Mouse (Mus musculus): ENCODE data around the gene Abraxas2. TPM values are rescaled to one million over a fixed set of nuclear protein-coding genes. Genes with fewer than 3 reads are reported as not detected.

The Abraxas2 gene
- polyA plus RNA-seq, 1 experiment, result 8.9 TPM

DNA sequence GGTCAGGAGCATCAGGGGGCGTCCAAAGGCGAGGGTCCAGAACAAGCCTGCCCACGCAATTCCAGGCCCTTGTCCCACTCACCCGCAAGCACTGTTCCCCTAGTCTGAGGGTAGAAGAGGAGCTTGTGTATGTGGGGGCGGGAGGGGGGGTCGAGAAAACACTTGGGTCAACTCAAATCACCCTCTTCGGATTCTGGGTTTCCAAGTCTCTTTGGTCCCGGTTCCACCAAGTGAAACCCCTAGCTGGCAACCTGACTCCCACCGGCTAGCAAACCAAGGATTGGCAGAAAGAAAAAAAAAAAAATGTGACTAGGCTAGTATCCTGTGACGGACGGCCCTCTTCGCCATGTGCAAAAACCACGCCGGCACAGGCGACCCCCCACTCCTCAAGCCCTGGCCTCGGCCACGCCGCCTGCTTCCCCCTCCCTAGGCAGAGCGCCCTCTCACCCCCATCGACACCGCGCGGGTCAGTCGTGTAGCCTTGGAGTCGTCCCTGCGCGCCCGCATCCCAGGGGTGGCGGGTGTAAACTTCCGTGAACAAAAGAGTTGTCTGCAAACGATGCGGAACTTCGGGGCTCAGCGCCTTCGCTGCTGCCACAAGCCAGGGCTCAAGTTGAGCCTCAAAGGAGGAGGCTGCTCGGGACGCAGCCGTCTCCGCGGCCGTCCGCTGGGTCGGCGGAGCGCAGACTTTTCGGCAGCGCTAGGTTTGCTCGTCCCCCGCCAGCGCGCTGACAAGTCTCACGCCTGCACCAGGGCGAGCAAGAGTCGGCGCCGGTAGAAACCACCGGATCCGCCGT is 46.2 kb upstream of the Abraxas2 start:
- TF ChIP-seq USF1 (IDR thresholded peaks at IDR 0.05; ENCODE audit: low read depth) (no peak), MYOD1 (IDR thresholded peaks at IDR 0.05; ENCODE audit: control insufficient read depth, insufficient read length, low read depth) (no peak), MAX (IDR thresholded peaks at IDR 0.05) (no peak), MYOG (IDR thresholded peaks at IDR 0.05; ENCODE audit: control insufficient read depth, extremely low read depth, insufficient read length) (no peak), CEBPB (IDR thresholded peaks at IDR 0.05; ENCODE audit: low read depth) (no peak), FOSL1 (IDR thresholded peaks at IDR 0.05; ENCODE audit: insufficient read depth, low read length, poor library complexity, severe bottlenecking) (no peak), CTCF (IDR thresholded peaks at IDR 0.05; ENCODE audit: control insufficient read depth, insufficient read depth, insufficient read length) (no peak)
- Histone ChIP-seq H3K79me3 (ENCODE audit: low read depth) (no peaks in the 10 kb centered on the region), H3K4me3 (ENCODE audit: insufficient read depth, poor library complexity, severe bottlenecking) (peak overlapping the region; percentile 32), H3K36me3 (ENCODE audit: control insufficient read depth, insufficient read depth) (no peaks in the 10 kb centered on the region), H3K79me2 (ENCODE audit: control insufficient read depth, insufficient read depth) (no peaks in the 10 kb centered on the region), H3K27me3 (ENCODE audit: control insufficient read depth, insufficient read depth, insufficient read length) (no peaks in the 10 kb centered on the region), H3ac (ENCODE audit: control insufficient read depth, insufficient read length, low read depth) (peak overlapping the region; percentile 69)

DNA sequence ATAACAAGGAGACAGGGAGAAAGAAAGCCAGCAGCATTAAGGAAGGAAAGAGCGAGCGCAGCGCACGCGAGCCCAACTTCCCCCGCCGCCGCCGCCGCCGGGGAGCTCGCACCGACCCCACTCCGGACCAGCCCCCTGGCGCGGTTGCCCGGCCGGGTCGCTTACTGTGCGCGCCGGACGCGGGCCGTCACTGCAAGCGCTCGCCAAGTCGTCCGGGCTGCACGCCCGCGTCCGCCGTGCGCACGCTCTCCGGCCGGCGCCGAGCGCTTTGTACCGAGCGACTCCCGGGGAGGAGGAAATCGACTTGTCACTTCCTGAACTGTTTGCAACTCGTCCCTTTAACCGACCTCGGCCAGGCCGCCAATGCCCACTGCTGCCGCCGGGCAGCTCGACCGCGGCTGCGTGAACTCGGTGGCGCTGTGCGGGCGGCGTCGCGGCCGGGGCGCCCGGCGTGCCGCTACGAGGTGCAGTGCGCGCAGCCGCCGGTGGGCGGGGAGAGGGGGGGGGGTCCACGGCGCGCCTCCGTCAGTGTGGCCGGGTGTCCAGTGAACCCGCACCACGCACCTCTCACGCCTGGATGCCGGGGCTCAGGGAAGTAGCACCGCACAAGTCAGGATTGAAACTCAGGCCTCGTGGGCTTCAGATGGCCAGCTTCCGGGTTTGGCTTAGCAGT is 45.5 kb upstream of the Abraxas2 start, which contains the start of gene Fam53b:
Gene Fam53b, minus strand, starts transcription at position 471 of the 673 bp plus-strand sequence.
- H3ac ChIP-seq (ENCODE audit: control insufficient read depth, insufficient read length, low read depth), result peak within 1 kb of the TSS; percentile 69
- H3K36me3 ChIP-seq (ENCODE audit: control insufficient read depth, insufficient read depth), result no peaks in the 10 kb centered on the region
- H3K27me3 ChIP-seq (ENCODE audit: control insufficient read depth, insufficient read depth, insufficient read length), result no peaks in the 10 kb centered on the region
- H3K79me2 ChIP-seq (ENCODE audit: control insufficient read depth, insufficient read depth), result no peaks in the 10 kb centered on the region
- H3K79me3 ChIP-seq (ENCODE audit: low read depth), result no peaks in the 10 kb centered on the region
- peak within 1 kb of the TSS; percentile 32 for H3K4me3 ChIP-seq (ENCODE audit: insufficient read depth, poor library complexity, severe bottlenecking)
- TF ChIP-seq MAX (IDR thresholded peaks at IDR 0.05) (peak; percentile 43), FOSL1 (IDR thresholded peaks at IDR 0.05; ENCODE audit: insufficient read depth, low read length, poor library complexity, severe bottlenecking) (no peak), CTCF (IDR thresholded peaks at IDR 0.05; ENCODE audit: control insufficient read depth, insufficient read depth, insufficient read length) (peak; percentile 55)

DNA sequence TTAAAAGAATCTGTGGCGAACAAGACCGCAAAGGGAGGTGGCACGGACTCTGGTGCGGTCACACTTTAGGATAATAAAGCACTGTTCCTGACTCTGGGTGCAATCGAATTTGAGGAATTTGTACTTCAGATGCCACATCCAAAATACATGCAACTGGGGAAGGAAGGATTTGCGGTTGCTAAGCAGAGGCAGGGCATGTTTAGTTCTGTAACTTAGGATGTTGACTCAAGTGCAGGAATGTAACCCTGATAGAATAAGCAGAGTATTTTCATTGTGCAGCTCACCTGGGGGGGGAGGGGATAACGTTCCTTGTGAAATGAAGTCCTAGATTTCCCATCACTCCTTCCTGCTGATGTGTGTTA is 45.0 kb upstream of the Abraxas2 start:
- H3K36me3 ChIP-seq (ENCODE audit: control insufficient read depth, insufficient read depth), result no peaks in the 10 kb centered on the region
- no peaks in the 10 kb centered on the region for H3K79me2 ChIP-seq (ENCODE audit: control insufficient read depth, insufficient read depth)
- peak overlapping the region; percentile 69 for H3ac ChIP-seq (ENCODE audit: control insufficient read depth, insufficient read length, low read depth)
- H3K27me3 ChIP-seq (ENCODE audit: control insufficient read depth, insufficient read depth, insufficient read length), result no peaks in the 10 kb centered on the region
- TF ChIP-seq MAX (IDR thresholded peaks at IDR 0.05) (no peak), CTCF (IDR thresholded peaks at IDR 0.05; ENCODE audit: control insufficient read depth, insufficient read depth, insufficient read length) (no peak), MYOD1 (IDR thresholded peaks at IDR 0.05; ENCODE audit: control insufficient read depth, insufficient read length, low read depth) (no peak), FOSL1 (IDR thresholded peaks at IDR 0.05; ENCODE audit: insufficient read depth, low read length, poor library complexity, severe bottlenecking) (no peak), USF1 (IDR thresholded peaks at IDR 0.05; ENCODE audit: low read depth) (no peak), MYOG (IDR thresholded peaks at IDR 0.05; ENCODE audit: control insufficient read depth, extremely low read depth, insufficient read length) (no peak), CEBPB (IDR thresholded peaks at IDR 0.05; ENCODE audit: low read depth) (no peak)
- H3K79me3 ChIP-seq (ENCODE audit: low read depth), result no peaks in the 10 kb centered on the region
- peak overlapping the region; percentile 32 for H3K4me3 ChIP-seq (ENCODE audit: insufficient read depth, poor library complexity, severe bottlenecking)

DNA sequence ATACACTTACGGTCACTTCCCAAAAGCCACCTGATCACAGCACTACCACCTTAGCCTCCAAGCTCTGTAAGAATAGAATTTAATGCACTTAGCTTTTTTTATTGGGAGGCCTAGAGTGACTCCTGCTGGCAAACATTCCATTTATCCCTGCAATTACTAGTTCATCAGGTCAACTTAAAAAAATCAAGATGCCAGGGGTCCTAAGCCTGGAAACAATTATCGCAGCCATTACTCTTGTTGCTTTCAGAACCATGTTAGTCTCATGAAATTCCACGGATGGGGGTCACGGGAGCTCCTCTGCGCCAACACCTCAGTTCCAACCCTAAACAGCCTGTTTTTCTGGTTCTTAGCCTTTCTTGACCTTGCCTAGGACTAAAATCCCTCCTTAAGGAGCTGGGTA is 43.9 kb upstream of the Abraxas2 start:
- Histone ChIP-seq H3K27me3 (ENCODE audit: control insufficient read depth, insufficient read depth, insufficient read length) (no peaks in the 10 kb centered on the region), H3K79me2 (ENCODE audit: control insufficient read depth, insufficient read depth) (no peaks in the 10 kb centered on the region), H3K4me3 (ENCODE audit: insufficient read depth, poor library complexity, severe bottlenecking) (no peak overlapping the region), H3ac (ENCODE audit: control insufficient read depth, insufficient read length, low read depth) (no peak overlapping the region), H3K36me3 (ENCODE audit: control insufficient read depth, insufficient read depth) (no peaks in the 10 kb centered on the region), H3K79me3 (ENCODE audit: low read depth) (no peaks in the 10 kb centered on the region)
- TF ChIP-seq MYOG (IDR thresholded peaks at IDR 0.05; ENCODE audit: control insufficient read depth, extremely low read depth, insufficient read length) (no peak), FOSL1 (IDR thresholded peaks at IDR 0.05; ENCODE audit: insufficient read depth, low read length, poor library complexity, severe bottlenecking) (no peak), MAX (IDR thresholded peaks at IDR 0.05) (no peak), USF1 (IDR thresholded peaks at IDR 0.05; ENCODE audit: low read depth) (no peak), MYOD1 (IDR thresholded peaks at IDR 0.05; ENCODE audit: control insufficient read depth, insufficient read length, low read depth) (no peak), CEBPB (IDR thresholded peaks at IDR 0.05; ENCODE audit: low read depth) (no peak), CTCF (IDR thresholded peaks at IDR 0.05; ENCODE audit: control insufficient read depth, insufficient read depth, insufficient read length) (no peak)

DNA sequence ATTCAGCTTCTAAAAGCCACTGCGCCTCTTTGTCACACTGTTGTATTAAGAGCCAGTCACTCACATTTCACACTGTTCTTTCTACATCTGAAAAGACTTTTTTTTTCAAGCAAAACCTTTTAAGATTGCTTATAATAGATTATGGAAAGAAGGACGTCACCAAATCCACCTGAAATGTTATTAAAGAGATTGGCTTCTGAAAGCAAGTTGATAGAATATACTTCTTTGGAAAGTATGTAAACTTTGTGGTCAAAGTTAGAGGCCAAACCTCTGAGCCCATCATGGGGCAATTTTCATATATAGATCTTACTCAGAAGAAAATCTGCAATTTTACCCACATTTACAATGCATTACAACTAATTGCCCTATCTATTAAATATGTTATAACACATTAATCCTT is 42.5 kb upstream of the Abraxas2 start:
- H3K27me3 ChIP-seq (ENCODE audit: control insufficient read depth, insufficient read depth, insufficient read length), result no peaks in the 10 kb centered on the region
- H3ac ChIP-seq (ENCODE audit: control insufficient read depth, insufficient read length, low read depth), result no peak overlapping the region
- H3K36me3 ChIP-seq (ENCODE audit: control insufficient read depth, insufficient read depth), result no peaks in the 10 kb centered on the region
- H3K4me3 ChIP-seq (ENCODE audit: insufficient read depth, poor library complexity, severe bottlenecking), result no peak overlapping the region
- TF ChIP-seq CEBPB (IDR thresholded peaks at IDR 0.05; ENCODE audit: low read depth) (no peak), CTCF (IDR thresholded peaks at IDR 0.05; ENCODE audit: control insufficient read depth, insufficient read depth, insufficient read length) (no peak), FOSL1 (IDR thresholded peaks at IDR 0.05; ENCODE audit: insufficient read depth, low read length, poor library complexity, severe bottlenecking) (no peak), MYOD1 (IDR thresholded peaks at IDR 0.05; ENCODE audit: control insufficient read depth, insufficient read length, low read depth) (no peak), MAX (IDR thresholded peaks at IDR 0.05) (no peak), USF1 (IDR thresholded peaks at IDR 0.05; ENCODE audit: low read depth) (no peak), MYOG (IDR thresholded peaks at IDR 0.05; ENCODE audit: control insufficient read depth, extremely low read depth, insufficient read length) (no peak)
- no peaks in the 10 kb centered on the region for H3K79me3 ChIP-seq (ENCODE audit: low read depth)
- no peaks in the 10 kb centered on the region for H3K79me2 ChIP-seq (ENCODE audit: control insufficient read depth, insufficient read depth)
